Mouse (Mus musculus) right cerebral cortex, postnatal 4 days (tissue): ENCODE measurements around the gene Mei1.

Source experiments
- DNase-seq: peaks from one replicate; pipeline ENCODE4 v3.0.0-alpha.2; 2022

Mei1 gene

GRCm38 (mm10) chr15:82069898-82070297 is at the start of gene Mei1:
TSS of gene Mei1 (plus strand) at chr15:82069996.
- DNase-seq, result peak; percentile 23

GRCm38 (mm10) chr15:82022535-82023088 is 47.2 kb upstream of the Mei1 start:
- DNase-seq, result no peak

GRCm38 (mm10) chr15:82023965-82024635 is 45.7 kb upstream of the Mei1 start:
- DNase-seq, result no peak

- no peak for DNase-seq
Observed at GRCm38 (mm10) chr15:82027276-82027675, 42.5 kb upstream of the Mei1 start.

GRCm38 (mm10) chr15:82027726-82028125 is 42.1 kb upstream of the Mei1 start:
- DNase-seq, result no peak

GRCm38 (mm10) chr15:82032386-82032785 is 37.4 kb upstream of the Mei1 start:
- DNase-seq, result no peak

- no peak for DNase-seq
Observed at GRCm38 (mm10) chr15:82033762-82034161, 36.0 kb upstream of the Mei1 start, which contains the start of gene Desi1. TSS of gene Desi1 (minus strand) at chr15:82033862.

- DNase-seq, result peak; percentile 14
Observed at GRCm38 (mm10) chr15:82035904-82036689, 33.7 kb upstream of the Mei1 start.

- DNase-seq, result peak; percentile 42
Observed at GRCm38 (mm10) chr15:82040650-82041049, 29.1 kb upstream of the Mei1 start.

- no peak for DNase-seq
Observed at GRCm38 (mm10) chr15:82044166-82044784, 25.5 kb upstream of the Mei1 start.

GRCm38 (mm10) chr15:82046246-82046891 is 23.4 kb upstream of the Mei1 start:
- no peak for DNase-seq

- DNase-seq, result peak; percentile 91
Observed at GRCm38 (mm10) chr15:82047080-82047883, 22.5 kb upstream of the Mei1 start, which contains the start of gene Snu13. TSS of gene Snu13 (minus strand) at chr15:82047598.

- no peak for DNase-seq
Observed at GRCm38 (mm10) chr15:82052544-82052943, 17.3 kb upstream of the Mei1 start.

GRCm38 (mm10) chr15:82058719-82059201 is 11.0 kb upstream of the Mei1 start, which contains the start of gene 4930407I10Rik:
TSS of gene 4930407I10Rik (plus strand) at chr15:82059151.
- DNase-seq, result no peak

GRCm38 (mm10) chr15:82063909-82064308 is 5.9 kb upstream of the Mei1 start:
- no peak for DNase-seq

GRCm38 (mm10) chr15:82065511-82065910 is 4.3 kb upstream of the Mei1 start:
- DNase-seq, result peak; percentile 62

GRCm38 (mm10) chr15:82071816-82072469 is 2.1 kb downstream of the Mei1 start:
- no peak for DNase-seq

- DNase-seq, result no peak
Observed at GRCm38 (mm10) chr15:82073490-82073889, 3.7 kb downstream of the Mei1 start.

GRCm38 (mm10) chr15:82079883-82080282 is 10.1 kb downstream of the Mei1 start:
- no peak for DNase-seq

GRCm38 (mm10) chr15:82081161-82081560 is 11.4 kb downstream of the Mei1 start:
- DNase-seq, result peak; percentile 9

- DNase-seq, result no peak
Observed at GRCm38 (mm10) chr15:82085606-82086005, 15.8 kb downstream of the Mei1 start.
